Mouse (Mus musculus): Measurements from ENCODE around the gene Dach1.

The Dach1 gene

GRCm38 (mm10) chr14:97850486-97850885 is 319.1 kb downstream of the Dach1 start:
- no peak for DNase-seq (ENCODE audit: low read depth, low spot score)

DNA sequence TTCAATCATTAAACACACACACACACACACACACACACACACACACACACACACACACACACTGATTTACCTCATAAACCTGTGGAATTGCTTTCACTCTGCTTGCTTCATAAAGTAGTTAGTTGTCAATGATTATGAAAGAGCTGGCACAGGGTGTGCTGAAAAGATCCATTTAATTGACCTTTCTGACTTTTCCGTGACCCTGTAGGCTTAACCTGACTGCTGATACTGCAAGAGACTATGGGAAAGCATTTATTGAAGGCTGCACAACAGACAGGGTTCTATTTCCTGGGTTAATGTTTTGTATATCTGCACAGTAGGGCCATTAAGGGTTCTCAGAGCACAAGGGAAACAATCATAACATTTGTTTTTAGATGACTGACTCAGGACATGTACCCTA is 321.9 kb downstream of the Dach1 start:
- no peak for DNase-seq (ENCODE audit: low read depth, low spot score)

GRCm38 (mm10) chr14:97839275-97839674 is 330.3 kb downstream of the Dach1 start:
- DNase-seq (ENCODE audit: low read depth, low spot score) = no peak

DNA sequence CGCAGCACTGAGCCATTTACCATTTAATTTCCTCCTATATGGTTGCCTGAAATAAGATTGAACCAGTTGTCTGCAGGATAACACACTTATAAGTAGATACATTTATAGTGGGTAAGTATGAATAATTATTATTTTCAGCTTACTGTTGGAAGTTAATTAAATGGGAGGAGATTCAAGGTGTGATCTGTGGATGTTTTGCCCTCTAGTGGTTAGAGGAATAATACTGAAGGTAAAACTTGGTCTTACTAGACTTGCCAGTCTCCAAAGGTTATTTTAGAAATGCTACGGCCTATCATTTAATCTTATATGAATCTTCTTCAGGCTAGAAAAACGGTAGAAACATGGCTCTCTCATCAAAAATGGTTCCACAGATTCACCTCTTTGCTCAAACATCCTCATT is 339.7 kb downstream of the Dach1 start:
- DNase-seq (ENCODE audit: low read depth, low spot score) = no peak

GRCm38 (mm10) chr14:97814555-97815175 is 354.9 kb downstream of the Dach1 start:
- DNase-seq (ENCODE audit: low read depth, low spot score) = no peak

- no peak for DNase-seq (ENCODE audit: low read depth, low spot score)
These were observed 356.0 kb downstream of the Dach1 start for GRCm38 (mm10) chr14:97813557-97813956.

DNA sequence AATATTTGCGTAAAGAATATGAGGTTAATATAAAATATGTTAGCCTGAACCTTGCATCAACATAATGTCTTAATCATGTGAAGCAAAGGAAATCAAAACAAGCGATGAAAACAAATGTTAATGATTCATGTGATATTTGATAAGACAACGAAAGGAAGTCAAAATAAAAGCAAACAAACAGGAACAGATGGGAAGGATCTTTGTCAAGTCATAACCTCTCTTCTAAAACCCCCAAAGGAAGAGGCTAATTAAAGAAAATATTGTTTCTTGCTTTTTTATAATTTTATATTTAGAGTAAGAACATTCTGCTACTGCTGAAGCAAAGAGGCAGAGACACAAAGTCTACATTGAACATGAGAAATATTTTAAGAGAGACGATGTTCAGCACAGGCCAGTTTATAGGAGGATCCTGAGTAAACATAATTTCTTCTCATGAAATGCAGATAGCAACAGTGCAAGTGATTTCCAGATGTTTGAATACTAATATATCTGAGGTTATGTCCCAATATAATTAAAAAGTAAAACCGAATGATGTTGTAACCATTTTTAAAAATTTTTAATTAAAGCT is 374.1 kb downstream of the Dach1 start:
- DNase-seq (ENCODE audit: low read depth, low spot score) = no peak

- DNase-seq (ENCODE audit: low read depth, low spot score) = no peak
These were observed 395.3 kb downstream of the Dach1 start for GRCm38 (mm10) chr14:97774135-97774767.

DNA sequence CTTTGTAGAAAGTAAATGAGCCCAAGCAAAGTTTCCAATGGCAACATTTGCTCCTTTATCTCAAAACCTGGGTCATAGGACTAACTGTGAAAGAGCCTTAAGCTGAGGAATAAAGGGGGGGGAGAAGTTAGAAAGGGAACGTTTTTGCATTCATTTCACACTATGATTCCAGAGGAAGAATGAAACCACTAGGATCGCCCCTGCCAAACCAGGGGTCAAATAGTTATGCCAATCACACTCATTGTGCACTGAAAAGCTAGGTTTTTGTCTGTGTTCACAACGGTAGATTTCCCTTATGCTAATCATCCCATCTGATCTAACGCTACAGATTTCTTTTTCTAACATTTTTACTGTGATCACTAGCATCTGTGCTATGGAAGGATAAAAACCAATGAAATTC is 415.2 kb downstream of the Dach1 start:
- no peak for DNase-seq (ENCODE audit: low read depth, low spot score)

DNA sequence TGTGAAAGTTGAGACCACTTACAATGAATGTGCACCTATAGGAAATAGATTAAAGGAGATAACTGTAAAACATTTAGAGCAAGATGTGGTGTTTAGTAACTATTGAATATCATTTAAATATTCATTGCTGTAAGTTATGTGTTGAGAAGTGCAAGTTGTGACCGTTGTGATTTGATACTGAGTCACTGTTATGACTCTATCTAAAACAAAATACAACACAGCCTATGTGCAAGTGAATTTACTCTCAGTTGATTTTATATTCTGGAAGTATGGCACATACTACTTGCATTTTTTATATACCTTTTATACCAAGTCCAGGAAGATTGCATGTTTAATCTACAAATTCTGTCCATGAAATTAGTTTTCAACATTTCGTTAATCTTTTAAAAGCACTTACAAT is 415.6 kb downstream of the Dach1 start:
- no peak for DNase-seq (ENCODE audit: low read depth, low spot score)

DNA sequence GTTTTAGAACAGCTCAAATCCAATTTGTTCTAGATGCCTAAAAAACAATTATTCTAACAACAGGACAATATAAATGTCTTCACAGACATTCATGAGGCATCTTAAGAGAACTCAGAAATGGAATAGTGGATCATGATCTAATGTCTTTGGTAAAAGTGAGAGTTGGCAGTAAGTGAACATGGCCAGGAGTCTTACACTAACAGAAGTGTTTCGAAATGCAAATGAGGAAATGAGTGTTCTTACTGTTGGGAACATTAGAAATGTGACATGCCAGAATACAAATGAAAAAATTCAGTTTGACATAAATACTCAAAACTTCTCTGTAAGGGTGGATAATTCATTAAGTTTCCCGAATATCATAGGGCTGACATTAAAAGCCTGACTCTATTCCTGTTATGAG is 426.3 kb downstream of the Dach1 start:
- no peak for DNase-seq (ENCODE audit: low read depth, low spot score)

GRCm38 (mm10) chr14:97742785-97743184 is 426.8 kb downstream of the Dach1 start:
- DNase-seq (ENCODE audit: low read depth, low spot score) = no peak

All from 3T3-L1 (cell line).